Mouse (Mus musculus) layer of hippocampus, postnatal 36 days (tissue): ENCODE results near the gene Nfia. TPM values are rescaled to one million over a fixed set of nuclear protein-coding genes. Genes with fewer than 3 reads are reported as not detected.

Experiments
- DNase-seq, 2 experiments: peaks; one replicate each; pipeline ENCODE4 v3.0.0; 2022
- total RNA-seq, 2 experiments: library from RNA; stranded (reverse); gene quantifications; 2 replicates each; pipeline ENCODE4 v1.2.3; 2021

Nfia gene
- total RNA-seq, 2 experiments from 2014 or later = 103 to 121 TPM

DNA sequence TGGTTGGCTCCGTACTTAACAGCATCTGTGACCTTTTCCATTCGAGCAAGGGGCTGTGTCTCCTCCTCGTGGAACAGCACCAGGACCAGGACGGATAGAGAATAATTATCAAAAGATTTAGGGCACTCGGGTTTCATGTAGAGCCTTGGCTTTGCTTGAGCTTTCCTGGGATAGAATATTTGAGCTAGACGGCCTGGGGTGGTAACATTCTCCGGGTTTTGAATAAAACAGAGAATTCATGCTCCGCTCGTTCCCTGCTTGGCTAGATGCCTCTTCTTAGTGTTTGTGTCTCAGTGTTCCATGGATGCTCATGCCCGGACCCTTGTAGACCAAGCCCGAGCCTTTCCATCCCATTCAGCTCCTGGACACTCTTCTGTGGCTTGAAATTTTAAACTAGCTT lies 181.4 kb downstream of the Nfia start:
- peak in 1 of 2 experiments; percentile 15 for DNase-seq

DNA sequence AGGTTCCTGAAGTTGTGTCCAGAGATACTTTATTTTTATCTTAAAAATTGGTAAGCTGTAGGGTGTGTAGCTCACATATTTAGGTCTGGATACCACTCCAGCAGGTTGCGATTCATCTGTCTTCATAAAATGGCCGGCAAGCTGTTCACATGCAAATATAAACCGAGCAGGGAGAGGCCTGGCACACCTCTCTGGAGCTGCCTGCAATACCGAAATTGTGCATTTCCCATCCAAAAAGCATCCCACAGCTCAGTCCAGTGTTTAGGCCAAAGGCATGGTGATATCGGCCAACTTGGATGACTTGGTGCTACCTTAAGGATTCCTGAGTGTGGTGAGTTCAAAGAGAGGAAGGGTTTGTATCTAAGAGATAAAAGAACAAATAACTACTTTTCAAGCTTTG lies 185.6 kb downstream of the Nfia start:
- no peak for DNase-seq

DNA sequence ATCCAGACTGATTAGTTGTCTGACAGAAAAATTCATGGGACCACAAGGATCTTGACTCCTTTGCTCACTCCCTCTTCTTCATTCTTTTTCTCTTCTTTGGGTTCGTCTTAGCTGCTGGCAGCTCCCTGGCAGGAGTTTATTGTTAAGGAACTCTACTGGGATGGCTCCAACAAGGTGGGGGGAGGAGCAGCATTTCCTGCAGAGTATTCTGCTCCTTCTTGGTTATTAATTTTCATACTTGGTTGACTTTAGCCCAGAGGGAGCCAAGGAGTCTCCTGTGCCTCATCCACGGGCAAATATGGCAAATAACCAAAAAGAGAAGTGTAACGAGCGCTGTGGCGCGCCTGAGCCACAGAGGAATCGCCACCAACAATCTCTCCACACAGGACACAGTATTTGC lies 190.3 kb downstream of the Nfia start:
- no peak for DNase-seq

DNA sequence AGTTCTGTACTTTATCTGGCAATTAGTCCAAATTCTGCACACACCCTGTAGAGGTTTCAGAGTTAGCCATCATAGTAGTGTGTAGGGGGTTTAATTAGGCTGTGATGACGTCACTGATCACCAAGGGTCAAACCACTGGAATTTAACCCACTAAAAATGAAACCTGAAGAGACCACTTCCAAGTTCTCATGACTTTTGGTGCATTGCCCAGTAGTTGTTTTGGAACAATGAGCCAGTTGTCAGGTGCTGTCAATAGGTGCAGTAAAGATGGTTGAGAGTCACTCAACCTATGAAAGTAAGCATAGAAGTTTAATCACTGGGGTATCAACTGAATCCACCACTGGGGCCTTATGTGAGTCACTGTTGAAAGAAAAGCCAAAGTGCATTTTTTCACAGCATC lies 191.4 kb downstream of the Nfia start:
- DNase-seq = no peak

DNA sequence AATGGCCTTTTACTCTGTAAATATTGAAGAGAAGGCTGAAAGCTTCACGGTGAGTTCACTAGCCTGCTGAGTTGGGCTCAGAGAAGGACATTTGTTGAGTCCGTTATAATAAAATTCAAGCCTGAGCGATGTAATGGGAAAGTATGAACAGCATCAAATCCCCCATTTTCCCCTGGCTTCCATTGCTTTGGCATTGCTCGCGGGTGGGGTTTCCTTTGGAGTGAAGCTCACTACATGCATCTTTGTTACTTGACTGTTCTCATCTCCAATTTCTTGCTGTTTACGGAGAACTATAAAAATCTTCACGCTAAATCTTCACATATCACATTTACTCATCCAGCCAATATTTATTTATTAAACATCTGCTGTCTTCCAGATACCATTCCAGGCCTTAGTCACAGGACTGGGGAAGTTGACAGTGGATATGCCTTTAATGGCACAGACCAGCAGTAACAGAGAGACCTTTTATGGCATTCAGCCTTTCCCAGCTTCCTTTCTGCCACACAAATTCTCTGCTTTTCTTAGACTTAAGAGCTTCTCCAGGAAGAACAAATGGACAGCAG lies 196.3 kb downstream of the Nfia start:
- no peak for DNase-seq

GRCm38 (mm10) chr4:97973064-97973463 lies 200.5 kb downstream of the Nfia start:
- DNase-seq = no peak

- DNase-seq = no peak
Observed at GRCm38 (mm10) chr4:97974037-97974436, 201.5 kb downstream of the Nfia start.

DNA sequence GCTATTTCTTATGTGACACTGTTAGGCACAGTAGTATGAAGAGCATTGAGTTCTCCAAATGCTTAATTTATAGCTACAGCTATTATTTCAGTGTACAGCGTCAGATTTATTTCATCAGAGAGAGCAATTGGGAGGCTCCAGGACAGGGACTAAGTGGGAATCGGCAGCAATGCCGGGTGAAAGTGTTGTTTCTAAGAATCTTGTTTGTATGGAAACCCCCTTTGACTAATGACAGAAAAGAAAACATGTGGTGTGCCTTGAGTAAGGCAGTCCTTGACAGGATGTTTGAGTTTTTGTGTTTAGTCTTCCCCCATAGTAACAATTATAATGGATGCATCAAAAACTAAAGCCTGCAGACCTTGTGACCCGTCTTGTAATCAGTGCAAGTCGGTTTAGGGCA lies 204.4 kb downstream of the Nfia start:
- DNase-seq = no peak

DNA sequence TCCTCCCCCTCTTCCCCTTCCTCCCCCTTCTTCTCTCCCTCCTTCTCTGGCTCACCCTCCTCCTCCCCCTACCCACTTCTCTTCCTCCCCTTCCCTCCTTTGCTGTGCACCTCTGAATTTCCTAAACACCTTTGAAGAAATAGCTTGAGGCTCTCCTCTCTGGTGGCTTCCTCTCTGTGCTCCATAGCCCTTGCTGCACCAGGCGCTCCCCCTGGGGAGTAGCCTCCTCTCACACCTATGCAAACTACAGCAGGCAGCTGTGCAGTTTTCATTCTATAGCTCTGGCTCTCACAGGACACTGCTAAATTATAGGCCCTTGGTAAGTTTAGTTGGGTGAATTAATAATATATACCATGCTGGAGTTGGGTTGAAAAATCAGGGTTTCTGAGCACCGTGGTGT lies 211.8 kb downstream of the Nfia start:
- DNase-seq = no peak

DNA sequence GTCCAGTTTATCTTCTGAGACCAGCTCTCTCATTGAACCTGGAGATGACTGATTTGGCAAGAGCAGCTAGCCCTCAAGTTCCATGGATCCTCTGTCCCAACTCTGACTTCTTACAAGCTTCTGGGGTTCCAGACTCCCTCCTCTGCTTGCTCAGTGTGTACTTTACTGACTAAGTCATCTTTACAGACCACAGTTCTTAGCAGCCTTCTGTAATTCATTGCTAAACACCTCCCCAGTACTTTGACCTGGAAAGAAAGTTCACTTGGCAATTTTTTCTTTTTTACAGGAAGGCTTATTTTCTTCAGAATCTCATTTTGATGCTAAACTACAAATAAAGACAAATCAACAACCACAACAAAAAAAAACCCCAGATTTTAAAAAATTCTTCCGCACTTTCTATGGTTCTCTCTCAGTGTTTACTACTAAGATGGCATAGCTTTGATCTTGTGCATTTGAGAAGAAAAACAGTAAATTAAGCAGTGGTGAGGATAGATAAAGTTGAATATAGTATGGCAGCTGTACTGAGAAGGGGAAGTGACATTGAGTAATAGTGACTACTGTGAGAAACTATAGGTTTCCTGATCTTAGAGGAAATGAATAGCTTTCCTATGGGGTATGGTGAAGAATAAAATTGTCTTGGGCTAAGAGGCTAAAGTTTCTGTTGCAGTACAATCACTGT lies 213.7 kb downstream of the Nfia start:
- DNase-seq = no peak

DNA sequence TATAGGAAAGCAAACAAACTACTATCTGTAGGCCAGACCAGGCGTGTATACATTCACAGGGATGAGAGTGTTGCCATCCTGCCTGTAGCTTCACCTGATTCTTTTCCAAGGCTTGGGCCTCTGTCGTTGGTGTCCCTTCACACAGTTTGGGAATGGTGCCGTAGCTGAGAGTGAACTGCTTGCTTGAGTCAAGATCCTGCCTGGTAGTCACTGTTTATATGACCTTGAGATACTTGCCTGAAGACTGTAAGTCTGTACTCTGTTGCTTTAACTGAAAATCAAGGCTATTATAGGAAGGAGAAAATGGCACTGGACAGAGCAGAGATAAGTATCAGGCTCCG lies 214.2 kb downstream of the Nfia start:
- no peak for DNase-seq

- DNase-seq = no peak
Observed at GRCm38 (mm10) chr4:97988703-97989102, 216.2 kb downstream of the Nfia start.

DNA sequence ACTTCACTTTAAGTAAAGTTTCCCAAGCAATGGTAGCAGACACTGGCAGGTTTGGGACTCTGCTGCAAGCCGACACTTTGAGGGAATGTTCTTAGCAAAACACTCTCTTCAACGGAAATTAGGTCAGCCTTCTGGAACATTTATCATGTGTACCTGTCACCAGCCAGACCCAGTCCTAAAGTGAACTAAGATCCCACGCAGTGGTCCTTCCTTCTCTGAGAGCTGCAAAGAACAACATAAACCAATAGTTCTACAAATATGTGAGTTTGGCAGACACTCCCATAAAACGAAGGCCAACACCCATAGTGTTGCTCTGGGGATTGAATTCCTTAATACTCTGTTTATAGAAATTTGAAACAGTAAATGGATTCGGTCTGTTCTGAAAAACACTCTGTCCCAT lies 217.9 kb downstream of the Nfia start:
- DNase-seq = no peak

- no peak for DNase-seq
Observed at GRCm38 (mm10) chr4:97991395-97991794, 218.9 kb downstream of the Nfia start.

GRCm38 (mm10) chr4:97991880-97992279 lies 219.3 kb downstream of the Nfia start:
- DNase-seq = no peak

DNA sequence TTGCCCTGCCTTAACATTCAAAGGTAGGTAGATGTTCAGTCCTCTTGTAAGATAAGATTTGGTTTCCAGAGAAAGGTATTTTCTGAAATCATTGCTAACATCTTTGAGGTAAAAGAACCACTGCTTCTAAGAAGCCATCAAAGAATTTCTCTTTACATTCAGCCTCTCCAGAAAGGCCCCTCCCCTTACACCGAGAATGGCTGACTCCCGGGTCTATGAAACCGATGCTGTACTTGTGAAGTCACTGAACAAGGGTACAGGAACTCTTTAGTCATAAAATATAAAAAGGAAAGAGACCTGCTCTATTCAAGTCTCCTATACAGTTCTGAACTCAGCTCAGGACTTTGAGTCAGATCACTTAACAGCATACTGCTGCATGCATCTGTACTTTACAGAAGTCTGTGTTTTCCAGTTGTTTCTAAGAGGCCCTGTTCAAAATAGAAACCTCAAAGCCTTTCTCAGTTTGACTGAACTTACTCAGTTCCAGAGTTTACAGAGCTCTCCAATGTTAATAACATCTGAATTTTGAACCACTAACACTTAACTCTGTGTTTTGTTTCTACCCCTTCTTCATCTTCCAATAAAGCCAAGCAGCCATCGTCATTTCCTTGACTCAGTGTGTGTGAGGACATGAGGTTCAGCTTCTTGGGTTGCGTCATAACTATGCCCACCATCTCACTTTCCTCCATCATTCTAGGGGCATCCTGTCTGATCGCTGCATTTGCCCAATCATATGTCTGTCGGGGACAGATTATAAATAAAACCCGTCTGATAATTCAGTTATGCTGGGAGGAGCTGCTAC lies 223.6 kb downstream of the Nfia start:
- no peak for DNase-seq

- peak; percentile 36 to 38 for DNase-seq
Observed at GRCm38 (mm10) chr4:97997151-97997817, 224.8 kb downstream of the Nfia start.

GRCm38 (mm10) chr4:98002206-98002605 lies 229.7 kb downstream of the Nfia start:
- no peak for DNase-seq

DNA sequence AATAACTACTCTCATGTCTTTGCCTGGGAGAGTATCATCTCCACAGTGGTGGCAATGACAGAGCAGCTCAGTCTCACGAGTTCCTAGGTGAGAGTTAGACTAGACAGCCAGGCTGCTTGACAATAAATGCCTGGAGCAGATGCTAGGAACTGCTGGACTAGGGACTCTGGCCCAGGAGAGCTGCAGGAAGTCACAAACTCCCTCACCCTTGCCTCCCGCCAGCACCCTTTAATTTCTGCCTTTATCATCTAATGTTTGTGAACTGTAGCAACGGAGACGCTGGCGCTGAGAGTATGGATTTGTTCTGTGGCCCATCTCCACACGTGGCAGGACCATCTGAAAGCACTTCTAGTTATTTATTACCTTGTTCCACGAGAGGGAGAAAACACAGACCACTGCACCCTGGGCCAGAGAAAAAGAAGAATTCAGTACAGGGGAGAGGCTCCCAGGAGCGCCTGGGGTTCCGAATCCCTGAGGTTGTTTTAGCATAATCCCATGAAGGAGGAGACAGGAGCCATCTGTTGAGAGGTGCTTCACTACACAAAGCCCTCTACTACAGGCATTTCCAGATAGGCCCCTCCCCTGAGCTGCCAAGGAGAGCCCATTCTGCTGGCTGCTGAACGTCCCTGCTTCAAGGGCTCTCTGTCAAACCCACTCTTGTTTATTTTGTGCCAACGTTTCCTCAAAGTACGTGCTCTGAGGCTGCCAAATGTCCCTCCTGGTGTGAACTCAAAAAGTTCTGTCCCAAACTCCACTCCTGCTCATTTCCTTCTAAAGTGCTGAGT lies 231.0 kb downstream of the Nfia start:
- DNase-seq = no peak

- DNase-seq = peak; percentile 65 to 73
Observed at GRCm38 (mm10) chr4:98004108-98004625, 231.6 kb downstream of the Nfia start.

DNA sequence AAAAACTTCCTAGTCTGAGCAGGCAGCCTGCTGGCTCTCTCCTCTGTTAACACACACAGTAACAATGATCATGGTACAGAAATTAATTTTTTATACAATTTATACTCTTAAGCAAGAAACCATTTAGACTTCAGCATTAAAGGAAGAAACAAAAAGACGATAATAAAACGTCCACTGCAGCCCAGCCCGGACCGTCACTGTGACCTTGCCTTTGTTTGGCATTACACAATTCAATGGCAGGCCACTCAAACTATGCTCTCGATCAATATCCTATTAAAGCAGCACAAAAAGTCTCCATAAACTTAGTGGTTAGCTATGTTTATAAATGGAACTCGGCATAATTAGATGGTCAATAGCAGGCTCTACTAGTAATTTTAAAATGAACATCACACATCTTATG lies 232.5 kb downstream of the Nfia start:
- DNase-seq = no peak

DNA sequence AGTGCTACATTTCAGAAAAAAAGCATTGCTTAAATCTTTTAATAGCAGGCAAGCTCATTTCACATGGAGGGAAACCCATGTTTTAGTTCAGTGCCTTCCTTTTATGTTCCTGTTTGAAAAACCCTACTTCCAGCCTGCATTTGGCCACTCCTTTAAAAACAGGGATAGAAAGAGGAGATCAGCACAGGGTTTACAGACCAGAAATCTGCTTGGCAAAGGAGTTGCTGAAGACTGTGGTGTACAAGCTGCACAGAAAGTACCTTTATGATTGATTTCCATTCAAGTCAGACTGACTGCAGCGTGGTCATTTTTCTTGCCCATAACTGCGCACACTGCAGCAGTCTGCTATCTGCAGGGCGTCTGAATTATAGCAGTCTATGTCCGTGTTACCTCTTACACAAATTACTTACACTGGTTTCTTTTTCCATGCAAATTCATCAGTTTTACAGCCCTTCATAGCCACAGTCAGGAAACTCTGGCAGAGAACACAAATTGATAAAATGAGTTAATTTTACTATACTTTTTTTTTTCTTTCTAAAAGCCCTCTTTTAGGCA lies 236.4 kb downstream of the Nfia start:
- DNase-seq = no peak
